Mouse (Mus musculus): ENCODE measurements around the gene 4930556J24Rik. TPM values are rescaled to one million over a fixed set of nuclear protein-coding genes. Genes with fewer than 3 reads are reported as not detected.
A peak's percentile ranks its signal among the peaks of the same experiment; 100 is the strongest.

4930556J24Rik gene
- polyA plus RNA-seq, 1 experiment, result 0.07 TPM

- H3K79me2 ChIP-seq (ENCODE audit: control insufficient read depth, insufficient read depth), result no peaks in the 10 kb centered on the region
- peak; percentile 78 for TF ChIP-seq CTCF (IDR thresholded peaks at IDR 0.05; ENCODE audit: control insufficient read depth, insufficient read depth, insufficient read length)
- TF ChIP-seq MYOD1 (IDR thresholded peaks at IDR 0.05; ENCODE audit: control insufficient read depth, insufficient read length, low read depth), result peak; percentile 17
- TF ChIP-seq CEBPB (IDR thresholded peaks at IDR 0.05; ENCODE audit: low read depth), result no peak
- peaks cover 8% of the 10 kb centered on the region for H3K27me3 ChIP-seq (ENCODE audit: control insufficient read depth, insufficient read depth, insufficient read length)
- no peak overlapping the region for H3ac ChIP-seq (ENCODE audit: control insufficient read depth, insufficient read length, low read depth)
- no peak overlapping the region for H3K4me3 ChIP-seq (ENCODE audit: insufficient read depth, poor library complexity, severe bottlenecking)
- no peaks in the 10 kb centered on the region for H3K79me3 ChIP-seq (ENCODE audit: low read depth)
- H3K36me3 ChIP-seq (ENCODE audit: control insufficient read depth, insufficient read depth), result no peaks in the 10 kb centered on the region
These were observed 55.2 kb downstream of the 4930556J24Rik start for GRCm38 (mm10) chr11:3921281-3921850.

- Histone ChIP-seq H3ac (ENCODE audit: control insufficient read depth, insufficient read length, low read depth) (no peak overlapping the region), H3K79me2 (ENCODE audit: control insufficient read depth, insufficient read depth) (no peaks in the 10 kb centered on the region), H3K27me3 (ENCODE audit: control insufficient read depth, insufficient read depth, insufficient read length) (peaks cover 4% of the 10 kb centered on the region), H3K79me3 (ENCODE audit: low read depth) (no peaks in the 10 kb centered on the region), H3K36me3 (ENCODE audit: control insufficient read depth, insufficient read depth) (no peaks in the 10 kb centered on the region), H3K4me3 (ENCODE audit: insufficient read depth, poor library complexity, severe bottlenecking) (no peak overlapping the region)
- TF ChIP-seq MAX (IDR thresholded peaks at IDR 0.05), result no peak
- TF ChIP-seq MYOD1 (IDR thresholded peaks at IDR 0.05; ENCODE audit: control insufficient read depth, insufficient read length, low read depth), result no peak
- TF ChIP-seq CEBPB (IDR thresholded peaks at IDR 0.05; ENCODE audit: low read depth), result no peak
These were observed 56.1 kb downstream of the 4930556J24Rik start for GRCm38 (mm10) chr11:3920476-3920875.

- Histone ChIP-seq H3K4me3 (ENCODE audit: insufficient read depth, poor library complexity, severe bottlenecking) (no peak overlapping the region), H3K36me3 (ENCODE audit: control insufficient read depth, insufficient read depth) (no peaks in the 10 kb centered on the region), H3K27me3 (ENCODE audit: control insufficient read depth, insufficient read depth, insufficient read length) (no peaks in the 10 kb centered on the region), H3ac (ENCODE audit: control insufficient read depth, insufficient read length, low read depth) (no peak overlapping the region), H3K79me2 (ENCODE audit: control insufficient read depth, insufficient read depth) (no peaks in the 10 kb centered on the region), H3K79me3 (ENCODE audit: low read depth) (no peaks in the 10 kb centered on the region)
- no peak for TF ChIP-seq USF1 (IDR thresholded peaks at IDR 0.05; ENCODE audit: low read depth)
- peak; percentile 46 for TF ChIP-seq MAX (IDR thresholded peaks at IDR 0.05)
- TF ChIP-seq CEBPB (IDR thresholded peaks at IDR 0.05; ENCODE audit: low read depth), result no peak
These were observed 57.8 kb downstream of the 4930556J24Rik start for GRCm38 (mm10) chr11:3918738-3919137.

GRCm38 (mm10) chr11:3914109-3914840 is 62.3 kb downstream of the 4930556J24Rik start, which contains the start of gene Slc35e4:
TSS of gene Slc35e4 (minus strand) at chr11:3914664.
- Histone ChIP-seq H3ac (ENCODE audit: control insufficient read depth, insufficient read length, low read depth) (peak within 1 kb of the TSS; percentile 72), H3K27me3 (ENCODE audit: control insufficient read depth, insufficient read depth, insufficient read length) (no peaks in the 10 kb centered on the region), H3K79me2 (ENCODE audit: control insufficient read depth, insufficient read depth) (peaks cover 44% of the 10 kb centered on the region), H3K4me3 (ENCODE audit: insufficient read depth, poor library complexity, severe bottlenecking) (peak within 1 kb of the TSS; percentile 91), H3K79me3 (ENCODE audit: low read depth) (peaks cover 39% of the 10 kb centered on the region), H3K36me3 (ENCODE audit: control insufficient read depth, insufficient read depth) (peaks cover 8% of the 10 kb centered on the region)
- TF ChIP-seq MYOG (IDR thresholded peaks at IDR 0.05; ENCODE audit: control insufficient read depth, extremely low read depth, insufficient read length), result no peak
- TF ChIP-seq CTCF (IDR thresholded peaks at IDR 0.05; ENCODE audit: control insufficient read depth, insufficient read depth, insufficient read length), result peak; percentile 76
- peak; percentile 83 for TF ChIP-seq FOSL1 (IDR thresholded peaks at IDR 0.05; ENCODE audit: insufficient read depth, low read length, poor library complexity, severe bottlenecking)
- peak; percentile 95 for TF ChIP-seq USF1 (IDR thresholded peaks at IDR 0.05; ENCODE audit: low read depth)
- TF ChIP-seq MAX (IDR thresholded peaks at IDR 0.05), result peak; percentile 98
- peak; percentile 18 for TF ChIP-seq MYOD1 (IDR thresholded peaks at IDR 0.05; ENCODE audit: control insufficient read depth, insufficient read length, low read depth)
- no peak for TF ChIP-seq CEBPB (IDR thresholded peaks at IDR 0.05; ENCODE audit: low read depth)

GRCm38 (mm10) chr11:3913316-3914108 is 63.1 kb downstream of the 4930556J24Rik start:
- H3K36me3 ChIP-seq (ENCODE audit: control insufficient read depth, insufficient read depth), result peaks cover 12% of the 10 kb centered on the region
- H3K79me3 ChIP-seq (ENCODE audit: low read depth), result peaks cover 47% of the 10 kb centered on the region
- no peaks in the 10 kb centered on the region for H3K27me3 ChIP-seq (ENCODE audit: control insufficient read depth, insufficient read depth, insufficient read length)
- TF ChIP-seq CTCF (IDR thresholded peaks at IDR 0.05; ENCODE audit: control insufficient read depth, insufficient read depth, insufficient read length) (no peak), FOSL1 (IDR thresholded peaks at IDR 0.05; ENCODE audit: insufficient read depth, low read length, poor library complexity, severe bottlenecking) (no peak), MAX (IDR thresholded peaks at IDR 0.05) (no peak), MYOG (IDR thresholded peaks at IDR 0.05; ENCODE audit: control insufficient read depth, extremely low read depth, insufficient read length) (no peak), CEBPB (IDR thresholded peaks at IDR 0.05; ENCODE audit: low read depth) (no peak), USF1 (IDR thresholded peaks at IDR 0.05; ENCODE audit: low read depth) (no peak), MYOD1 (IDR thresholded peaks at IDR 0.05; ENCODE audit: control insufficient read depth, insufficient read length, low read depth) (no peak)
- H3K79me2 ChIP-seq (ENCODE audit: control insufficient read depth, insufficient read depth), result peaks cover 52% of the 10 kb centered on the region
- H3K4me3 ChIP-seq (ENCODE audit: insufficient read depth, poor library complexity, severe bottlenecking), result peak overlapping the region; percentile 91
- peak overlapping the region; percentile 72 for H3ac ChIP-seq (ENCODE audit: control insufficient read depth, insufficient read length, low read depth)

Measured in C2C12 (cell line).